Mouse (Mus musculus): ENCODE measurements around the gene Ywhab.

Ywhab gene

DNA sequence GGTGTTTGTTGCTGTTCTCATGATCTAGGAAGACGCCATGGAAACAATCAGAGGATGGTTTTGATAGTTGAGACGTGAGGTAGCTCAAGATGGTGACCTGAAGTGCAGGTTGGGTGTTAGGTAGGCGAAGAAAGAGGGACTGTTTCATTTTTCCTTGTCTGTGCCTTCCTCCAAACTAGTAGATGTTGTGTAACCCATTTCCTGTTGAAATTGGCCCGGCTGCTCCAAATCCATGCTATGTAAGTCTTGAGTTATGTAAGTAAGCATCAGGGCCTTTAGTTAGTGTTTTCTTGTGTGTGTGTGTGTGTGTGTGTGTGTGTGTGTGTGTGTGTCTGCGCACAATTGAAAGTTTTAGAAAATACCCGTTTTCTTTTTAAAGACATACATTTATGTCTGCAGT lies 14.5 kb downstream of the Ywhab start:
- no peak for DNase-seq (ENCODE audit: low spot score in 2 of 2)

DNA sequence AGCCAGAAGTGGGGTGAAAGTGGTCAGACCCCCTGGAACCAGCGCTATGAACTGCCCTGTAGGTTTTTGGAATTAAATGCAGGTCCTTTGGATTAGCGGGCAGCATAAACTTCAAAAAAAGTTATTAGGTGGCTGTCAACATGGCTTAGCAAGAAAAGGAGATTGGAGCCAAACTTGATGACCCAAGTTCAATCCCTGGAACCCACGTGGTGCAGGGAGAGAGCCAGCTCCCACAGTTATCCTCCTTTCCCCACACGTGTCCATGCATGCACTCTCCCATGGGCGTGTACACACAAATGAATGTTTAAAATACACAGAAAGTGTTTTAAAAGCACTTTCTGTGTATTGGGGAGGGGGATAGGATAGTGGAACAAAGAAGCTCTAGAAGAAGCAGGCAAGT lies 15.7 kb downstream of the Ywhab start:
- no peak for DNase-seq (ENCODE audit: low spot score in 2 of 2)

DNA sequence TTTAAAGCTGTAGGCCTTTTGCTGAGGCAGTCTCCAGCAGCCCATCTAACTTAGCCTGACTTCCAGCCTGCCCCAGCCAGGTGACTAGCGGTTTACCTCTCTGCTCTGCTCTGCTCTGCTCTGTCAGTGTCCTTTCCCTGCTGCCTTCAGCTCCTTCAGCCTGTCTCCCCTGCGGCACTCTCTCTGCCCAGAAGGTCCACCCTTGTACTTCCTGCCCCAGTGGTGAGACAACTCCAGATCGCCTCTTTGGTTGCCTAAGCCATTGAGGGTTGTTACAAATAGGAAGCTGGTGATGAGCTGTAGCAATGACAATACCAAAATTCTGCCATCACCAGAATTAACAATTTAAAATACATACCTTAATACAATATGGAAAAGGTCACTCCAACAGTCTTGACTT lies 16.2 kb downstream of the Ywhab start:
- no peak for DNase-seq (ENCODE audit: low spot score in 2 of 2)

DNA sequence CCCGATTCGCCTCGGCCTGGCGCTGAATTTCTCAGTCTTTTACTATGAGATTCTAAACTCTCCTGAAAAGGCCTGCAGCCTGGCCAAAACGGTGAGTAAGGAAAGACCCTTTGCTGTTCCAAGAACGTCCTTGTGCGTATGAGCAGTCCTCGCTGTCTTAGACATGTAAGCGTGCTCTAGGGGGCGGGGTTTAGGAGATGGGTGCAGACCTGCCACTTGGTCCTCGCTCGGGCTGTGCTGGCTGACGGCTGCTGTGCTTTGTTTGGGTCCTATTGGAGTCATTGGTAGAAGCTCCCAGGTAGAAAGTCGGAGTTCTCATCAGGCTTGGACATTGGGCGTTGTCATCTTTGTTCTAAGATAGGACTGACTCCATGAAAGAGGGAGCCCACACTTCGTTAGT lies 20.5 kb downstream of the Ywhab start:
- no peak for DNase-seq (ENCODE audit: low spot score in 2 of 2)

DNA sequence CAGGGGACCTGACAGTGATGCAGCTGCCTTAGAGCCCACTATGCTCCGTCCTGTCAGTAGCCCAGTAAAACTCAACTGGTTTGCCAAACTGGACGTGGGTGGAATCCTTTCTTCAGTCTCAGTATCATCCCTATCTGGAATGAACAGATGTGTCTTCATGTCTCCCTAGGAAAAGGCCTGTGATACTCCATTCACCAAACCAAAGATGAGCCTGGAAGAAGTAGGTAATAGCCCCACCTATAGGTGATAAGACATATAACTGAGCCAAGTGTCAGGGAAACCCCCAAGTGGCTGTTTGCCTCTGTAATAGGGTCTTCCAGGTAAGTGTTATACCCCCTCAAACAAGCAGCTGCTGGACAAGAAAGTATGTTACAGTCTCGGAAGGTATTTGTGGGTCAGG lies 24.1 kb downstream of the Ywhab start:
- no peak for DNase-seq (ENCODE audit: low spot score in 2 of 2)

DNA sequence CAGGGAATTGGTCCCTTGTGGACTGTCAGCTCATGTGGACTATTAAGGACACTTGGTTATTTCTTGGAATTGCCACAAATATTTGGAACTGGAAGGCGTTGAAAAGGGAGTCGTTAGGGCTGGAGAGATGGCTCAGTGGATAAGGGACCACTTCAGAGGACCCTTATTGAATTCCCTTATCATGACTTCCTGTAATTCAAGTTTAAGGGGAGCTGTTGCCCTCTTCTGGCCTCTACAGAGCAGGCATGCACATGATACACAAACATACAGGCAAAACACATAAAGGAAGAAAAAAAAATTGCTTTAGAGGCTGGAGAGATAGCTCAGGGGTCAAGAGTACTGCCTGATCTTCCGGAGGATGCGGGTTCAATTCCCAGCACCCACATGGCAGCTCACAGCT lies 25.2 kb downstream of the Ywhab start:
- no peak for DNase-seq (ENCODE audit: low spot score in 2 of 2)

DNA sequence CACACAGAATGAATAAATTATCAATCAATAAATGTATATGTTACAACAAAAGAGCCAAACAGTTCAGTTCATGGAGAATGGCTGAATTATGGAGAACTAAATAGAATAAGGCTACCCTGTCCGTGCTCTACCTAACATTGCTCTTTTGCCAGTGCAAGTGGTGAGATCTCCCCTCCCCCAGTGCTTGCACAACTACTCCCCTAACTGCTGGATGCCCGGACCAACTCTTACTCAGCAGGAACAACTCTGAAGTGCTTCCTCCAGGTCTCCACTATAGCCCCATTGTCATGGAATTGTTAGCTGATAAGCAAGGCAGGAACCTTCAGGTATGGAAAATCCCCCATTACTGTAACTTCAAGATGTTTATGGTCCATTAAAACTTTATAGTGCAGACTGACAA lies 27.3 kb downstream of the Ywhab start:
- DNase-seq (ENCODE audit: low spot score in 2 of 2): no peak

DNA sequence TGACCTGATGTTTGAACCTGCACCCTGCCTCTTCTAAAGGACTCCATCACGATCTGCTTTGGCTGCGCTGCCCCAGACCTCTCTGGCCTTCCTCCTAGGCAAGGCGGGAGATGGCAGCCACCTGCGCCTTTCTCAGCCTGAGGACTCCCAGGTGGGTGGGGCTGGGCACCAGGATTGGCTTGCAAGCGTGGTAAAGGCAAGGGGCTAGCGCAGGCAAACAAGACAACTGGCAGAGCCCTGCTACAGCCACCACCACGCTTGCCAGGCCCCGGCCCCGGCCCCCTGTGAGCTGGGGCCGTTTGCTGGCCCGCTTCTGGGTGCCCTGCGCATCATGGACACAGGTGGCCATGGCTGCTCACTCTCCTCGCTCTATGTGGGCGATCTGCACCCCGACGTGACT lies 30.4 kb downstream of the Ywhab start, which contains the start of gene Pabpc1l:
TSS of gene Pabpc1l (plus strand) at position 301 of the 400 bp plus-strand sequence.
- DNase-seq (ENCODE audit: low spot score in 2 of 2): no peak

DNA sequence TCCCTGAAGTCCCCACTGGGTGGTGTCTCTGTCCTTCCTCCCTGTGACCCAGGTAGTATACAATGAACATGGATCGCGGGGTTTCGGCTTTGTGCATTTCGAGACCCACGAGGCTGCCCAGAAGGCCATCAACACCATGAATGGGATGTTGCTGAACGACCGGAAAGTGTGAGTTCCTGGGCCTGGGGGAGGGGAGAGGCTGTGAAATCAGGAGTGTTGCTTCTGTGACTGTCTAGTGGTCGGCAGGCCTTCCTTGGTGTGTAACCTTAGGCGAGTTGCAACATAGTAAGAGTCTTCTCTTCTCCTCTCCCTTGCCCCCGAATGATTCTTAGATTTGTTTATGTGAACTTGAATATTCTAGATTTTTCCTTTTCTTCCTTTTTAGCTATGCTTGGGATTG lies 36.4 kb downstream of the Ywhab start:
- DNase-seq (ENCODE audit: low spot score in 2 of 2): no peak

DNA sequence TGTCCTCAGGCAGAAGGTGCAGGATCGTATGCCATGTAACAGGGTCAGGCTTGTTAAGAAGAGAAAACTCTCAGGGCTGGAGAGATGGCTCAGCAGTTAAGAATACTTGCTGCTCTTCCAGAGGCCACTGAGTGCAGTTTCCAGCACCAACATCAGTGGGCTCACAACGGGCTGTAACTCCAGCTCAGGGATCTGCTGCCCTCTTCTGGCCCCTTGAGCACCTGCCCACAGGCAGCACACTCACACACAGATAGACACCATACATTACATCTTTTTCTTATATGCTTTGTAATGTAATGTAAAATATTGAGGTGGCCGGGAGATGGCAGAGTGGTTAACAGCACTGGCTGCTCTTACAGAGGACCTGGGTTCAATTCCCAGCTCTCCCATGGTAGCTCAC lies 38.2 kb downstream of the Ywhab start:
- DNase-seq (ENCODE audit: low spot score in 2 of 2): no peak

DNA sequence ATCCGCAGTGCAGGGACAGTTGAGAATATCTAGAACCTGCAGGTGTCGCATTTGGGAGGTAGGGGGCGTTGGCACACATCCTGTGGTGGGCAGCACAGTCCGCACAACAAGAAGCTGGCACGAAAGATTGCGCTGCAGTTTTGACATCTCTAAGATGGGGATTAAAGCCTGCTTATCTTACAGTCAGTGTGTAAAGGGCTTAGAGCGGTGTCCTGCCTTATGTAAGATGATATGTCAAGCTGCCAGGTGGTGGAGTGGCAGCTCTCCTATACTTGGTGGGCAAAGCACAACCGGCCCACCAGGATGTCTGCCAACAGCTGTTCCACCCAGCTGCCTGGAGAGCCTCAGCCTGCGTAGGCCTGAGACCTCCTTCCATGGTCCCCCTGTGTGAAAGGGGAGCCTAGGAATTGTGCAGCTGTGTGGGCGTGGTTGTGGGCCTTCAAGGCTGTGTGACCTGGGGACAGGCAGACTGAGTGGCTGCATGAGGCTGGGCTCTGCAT lies 41.8 kb downstream of the Ywhab start:
- DNase-seq (ENCODE audit: low spot score in 2 of 2): no peak

DNA sequence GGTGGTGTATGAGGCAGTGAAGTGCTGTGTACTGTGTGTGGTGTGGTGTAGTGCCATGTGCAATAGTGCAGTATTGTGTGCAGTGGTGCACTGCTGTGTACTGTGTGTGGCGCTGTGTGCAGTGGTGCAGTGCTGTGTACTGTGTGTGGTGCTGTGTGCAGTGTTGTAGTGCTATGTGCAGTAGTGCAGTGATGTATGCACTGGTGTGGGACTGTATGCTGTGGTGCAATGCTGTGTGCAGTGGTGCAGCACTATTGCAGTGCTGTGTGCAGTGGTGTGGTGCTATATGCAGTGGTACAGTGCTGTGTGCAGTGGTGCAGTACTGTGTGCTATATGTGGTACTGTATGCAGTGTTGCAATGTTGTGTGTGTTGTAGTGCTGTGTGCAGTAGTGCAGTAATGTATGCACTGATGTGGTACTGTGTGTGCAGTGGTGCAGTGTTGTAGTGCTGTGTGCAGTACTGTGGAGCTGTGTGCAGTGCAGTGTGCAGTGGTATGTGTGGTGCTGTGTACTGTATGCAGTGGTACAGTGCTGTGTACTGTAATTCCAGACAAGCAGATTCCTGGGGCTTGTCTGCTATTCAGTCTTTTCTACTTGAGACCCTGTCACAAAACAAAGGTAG lies 43.8 kb downstream of the Ywhab start:
- DNase-seq (ENCODE audit: low spot score in 2 of 2): no peak

DNA sequence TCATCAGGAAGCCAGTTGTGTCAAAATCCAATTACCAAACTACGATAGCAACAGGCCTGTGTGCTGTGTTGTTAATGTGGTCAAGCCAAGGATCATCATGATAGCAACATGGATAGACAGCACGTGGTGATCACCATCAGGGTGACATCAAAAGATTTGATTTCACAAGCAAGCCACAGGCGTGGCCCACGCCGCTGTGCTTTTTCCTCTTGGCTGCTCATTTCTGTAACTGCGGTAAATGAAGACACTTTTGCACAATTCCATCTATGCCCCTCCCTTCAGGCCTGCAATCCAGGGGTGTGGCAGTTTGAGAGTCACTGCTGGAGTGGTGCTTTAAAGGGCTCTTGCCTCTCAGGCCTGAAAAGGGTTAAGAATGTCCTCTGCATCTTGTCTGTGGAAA lies 46.2 kb downstream of the Ywhab start:
- no peak for DNase-seq (ENCODE audit: low spot score in 2 of 2)

DNA sequence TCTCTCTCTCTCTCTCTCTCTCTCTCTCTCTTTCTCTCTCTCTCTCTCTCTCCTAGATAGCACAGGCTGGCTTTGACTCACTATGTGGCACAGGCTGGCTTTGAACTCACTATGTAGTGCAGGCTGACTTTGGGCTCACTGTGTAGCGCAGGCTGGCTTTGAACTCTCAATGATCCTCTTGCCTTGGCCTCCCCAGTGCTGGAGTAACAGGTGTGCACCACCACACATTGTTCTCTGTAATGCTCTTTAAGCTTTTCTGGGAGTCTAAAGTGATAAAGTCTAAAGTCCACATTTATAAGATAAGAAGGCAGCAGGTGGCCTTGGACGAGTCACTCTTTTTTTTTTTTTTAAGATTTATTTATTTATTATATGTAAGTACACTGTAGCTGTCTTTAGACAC lies 46.8 kb downstream of the Ywhab start:
- DNase-seq (ENCODE audit: low spot score in 2 of 2): no peak

DNA sequence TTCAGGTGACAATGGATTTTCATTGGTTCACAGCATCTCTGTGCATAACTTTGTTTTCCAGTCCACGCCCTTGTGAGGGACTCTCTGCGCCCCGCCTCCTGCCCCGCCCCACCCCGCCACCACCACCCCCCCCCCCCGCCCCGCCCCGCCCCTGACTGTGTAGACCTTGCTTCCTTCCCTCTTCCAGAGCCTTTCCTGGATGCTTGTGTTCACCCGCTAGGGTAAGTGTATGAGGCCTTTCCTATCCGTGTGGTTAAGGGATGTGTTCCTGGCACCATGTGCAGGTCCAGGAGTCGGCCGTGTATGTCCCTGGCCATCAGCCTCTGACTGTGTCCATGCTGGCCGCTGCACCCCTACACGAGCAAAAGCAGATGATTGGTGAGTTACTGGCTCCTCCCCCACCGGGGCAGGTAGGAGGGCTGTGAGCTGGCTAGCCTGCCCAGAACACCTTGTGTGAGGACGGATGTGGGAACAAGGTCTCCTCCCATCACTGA lies 52.5 kb downstream of the Ywhab start:
- peak; percentile 12 to 31 for DNase-seq (ENCODE audit: low spot score in 2 of 2)

DNA sequence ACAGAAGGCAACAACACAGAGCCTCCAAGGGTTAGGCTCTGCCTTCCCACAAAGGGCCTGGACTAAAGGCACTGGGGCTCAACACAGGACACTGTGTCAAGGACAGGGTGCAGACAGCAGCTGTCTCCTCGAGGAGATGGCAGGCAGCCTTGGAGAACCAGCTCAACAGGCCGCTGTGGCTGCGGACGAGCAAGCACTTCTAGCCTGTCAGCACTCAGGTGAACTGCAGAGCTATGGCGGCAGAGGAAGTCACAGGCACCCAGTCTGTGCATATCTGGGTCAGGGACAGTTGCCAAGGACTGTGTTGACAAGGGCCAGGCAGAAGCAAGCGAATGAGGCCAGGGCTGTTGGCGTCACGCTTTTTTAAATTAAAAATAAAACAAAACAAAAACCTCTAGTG lies 59.0 kb downstream of the Ywhab start:
- peak in 1 of 2 experiments; percentile 12 for DNase-seq (ENCODE audit: low spot score in 2 of 2)

DNA sequence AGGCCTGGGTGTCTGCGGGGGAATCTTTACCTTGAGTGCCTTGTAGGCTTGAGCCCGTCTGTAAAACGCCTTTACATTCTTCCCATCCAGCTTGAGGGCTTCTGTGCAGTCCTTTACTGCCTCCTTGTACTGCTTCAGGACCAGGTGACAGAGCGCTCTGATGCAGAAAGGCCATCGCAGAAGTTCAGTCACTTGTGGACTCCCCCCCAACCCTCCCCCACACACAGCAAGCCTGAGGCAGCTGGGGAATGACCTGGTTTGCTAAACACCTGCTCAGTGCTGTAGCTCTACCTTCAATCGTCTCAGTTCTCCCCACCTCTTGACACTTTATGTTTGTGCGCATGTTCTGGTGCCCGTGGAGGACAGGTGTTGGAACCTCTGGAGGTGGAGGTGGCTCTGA lies 59.9 kb downstream of the Ywhab start:
- no peak for DNase-seq (ENCODE audit: low spot score in 2 of 2)

DNA sequence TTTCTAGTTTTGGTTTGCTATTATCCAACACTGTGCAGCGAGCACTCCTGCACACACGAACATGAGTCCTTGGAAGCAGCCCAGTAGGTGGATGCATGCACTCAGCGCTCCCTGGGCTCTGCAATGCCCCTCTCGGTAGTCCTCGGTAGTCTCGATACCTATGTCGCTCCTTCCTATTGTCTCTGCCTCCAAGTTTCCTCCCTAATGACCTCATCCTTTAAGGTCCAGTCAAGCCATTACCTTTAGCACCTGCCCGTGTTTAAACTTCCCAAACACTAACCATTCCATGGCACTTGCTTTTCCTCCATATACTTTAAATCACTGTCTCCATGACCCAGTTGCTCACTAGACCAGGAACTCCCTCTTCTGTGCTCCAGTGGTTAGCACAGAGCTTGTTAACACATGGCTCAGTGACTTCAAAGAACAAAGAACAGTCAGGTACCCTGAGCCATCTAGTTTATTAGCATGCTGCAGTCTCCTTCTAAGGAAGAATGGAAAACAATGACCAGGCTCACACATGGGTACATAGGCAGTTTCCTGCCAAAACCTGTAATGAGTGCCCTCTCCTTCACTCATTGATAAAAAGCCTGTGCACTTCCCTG lies 65.0 kb downstream of the Ywhab start:
- DNase-seq (ENCODE audit: low spot score in 2 of 2): no peak

Measured in urinary bladder, postnatal 36 days (tissue).